Mouse (Mus musculus) heart, embryonic 11.5 days (tissue): ENCODE measurements around the gene Cd300ld3. TPM values are rescaled to one million over a fixed set of nuclear protein-coding genes. Genes with fewer than 3 reads are reported as not detected.

Experiments used
- ATAC-seq: fragments of 200-750 bp; cut with Nextera tagmentation; replicated peaks from 2 replicates; pipeline ENCODE4 v1.8.0; 2017; ENCODE audit warnings: moderate library complexity; ENCODE audit not compliant: insufficient number of reproducible peaks, low FRiP score, low TSS enrichment
- H3K27ac ChIP-seq: fragments of 300-500 bp; sonication (generic); 2 replicates; pipeline ENCODE4 v1.5.1; 2014; ENCODE audit warnings: mild to moderate bottlenecking, low read depth, low read length
- H3K27me3 ChIP-seq: fragments of 300-500 bp; sonication (generic); 2 replicates; pipeline ENCODE4 v1.6.1; 2014; ENCODE audit warnings: mild to moderate bottlenecking, low read length, mixed read lengths; ENCODE audit not compliant: control insufficient read depth, insufficient read depth
- H3K36me3 ChIP-seq: fragments of 300-500 bp; sonication (generic); 2 replicates; pipeline ENCODE4 v1.6.1; 2014; ENCODE audit warnings: mild to moderate bottlenecking, low read length, moderate library complexity, mixed read lengths; ENCODE audit not compliant: control insufficient read depth, insufficient read depth
- H3K4me1 ChIP-seq: fragments of 300-500 bp; sonication (generic); 2 replicates; pipeline ENCODE4 v1.6.1; 2014; ENCODE audit warnings: low read length; ENCODE audit not compliant: control insufficient read depth, insufficient read depth
- H3K4me2 ChIP-seq: fragments of 300-500 bp; sonication (generic); 2 replicates; pipeline ENCODE4 v1.6.1; 2014; ENCODE audit warnings: mild to moderate bottlenecking, moderate library complexity
- H3K4me3 ChIP-seq: fragments of 300-500 bp; sonication (generic); 2 replicates; pipeline ENCODE4 v1.5.1; 2014; ENCODE audit warnings: low read depth, low read length
- H3K9ac ChIP-seq: fragments of 300-500 bp; sonication (generic); 2 replicates; pipeline ENCODE4 v1.6.1; 2014; ENCODE audit warnings: mild to moderate bottlenecking, low read depth, low read length, moderate library complexity
- H3K9me3 ChIP-seq: fragments of 300-500 bp; sonication (generic); replicated peaks from 2 replicates; pipeline ENCODE4 v1.6.1; 2016; ENCODE audit warnings: low read length; ENCODE audit not compliant: control insufficient read depth
- WGBS: fragments of 180-500 bp; shearing (Covaris S2); extraction: QIAGEN DNeasy Blood & Tissue Kit; methylation state at CpG from one replicate; pipeline ENCODE4 v1.1.7; 2014; ENCODE audit not compliant: insufficient replicate concordance; 5-methylcytosine and 5-hydroxymethylcytosine counted together
- polyA plus RNA-seq: library from polyadenylated mRNA; unstranded; fragments of >200 nt; fragmentation: Nextera tagmentation; extraction: Ambion mirVana; gene quantifications from 2 replicates; pipeline ENCODE4 v1.2.1, GENCODE M21; 2014

The Cd300ld3 gene
- polyA plus RNA-seq, 1 experiment from 2014 or later = not detected

DNA sequence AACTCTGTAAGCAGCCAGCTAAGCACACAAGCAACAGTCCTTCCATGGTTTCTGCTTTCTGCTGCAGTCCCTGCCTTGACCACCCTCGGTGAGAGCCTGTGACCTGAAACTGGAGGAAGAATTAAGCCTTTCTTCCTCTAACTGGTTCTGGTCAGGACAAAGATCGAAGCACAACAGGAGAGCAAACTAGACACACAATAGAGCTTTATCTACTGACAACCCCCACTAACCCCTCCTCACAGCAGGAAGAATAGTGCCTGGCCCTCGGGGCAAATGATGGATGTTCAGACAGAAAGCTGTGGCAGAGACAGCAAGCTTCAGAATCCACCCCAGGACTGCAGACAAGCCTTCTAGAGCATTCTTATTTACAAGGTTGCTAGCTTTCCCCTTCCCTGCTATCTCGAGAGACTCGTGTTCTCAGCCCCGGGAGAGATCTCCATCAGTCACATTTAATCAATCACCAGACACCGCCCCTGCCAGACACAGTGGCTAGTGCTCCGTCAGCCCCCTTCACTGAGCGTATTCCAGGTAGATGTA lies 22.9 kb upstream of the Cd300ld3 start:
- 14% methylated on average over 9 of the region's 9 CpGs for WGBS
- H3K9me3 ChIP-seq = no peaks in the 10 kb centered on the region
- H3K4me3 ChIP-seq = no peak overlapping the region
- peak overlapping the region; percentile 17; the same call in 1 of the 2 replicates for H3K4me2 ChIP-seq
- no peak for ATAC-seq
- peaks cover 4% of the 10 kb centered on the region; the same call in 1 of the 2 replicates for H3K4me1 ChIP-seq
- no peak overlapping the region for H3K27ac ChIP-seq
- H3K27me3 ChIP-seq = no peaks in the 10 kb centered on the region
- H3K9ac ChIP-seq = 0 out of 2 replicates have a peak overlapping the region, but pooled peaks have one; percentile 2
- H3K36me3 ChIP-seq = no peaks in the 10 kb centered on the region

DNA sequence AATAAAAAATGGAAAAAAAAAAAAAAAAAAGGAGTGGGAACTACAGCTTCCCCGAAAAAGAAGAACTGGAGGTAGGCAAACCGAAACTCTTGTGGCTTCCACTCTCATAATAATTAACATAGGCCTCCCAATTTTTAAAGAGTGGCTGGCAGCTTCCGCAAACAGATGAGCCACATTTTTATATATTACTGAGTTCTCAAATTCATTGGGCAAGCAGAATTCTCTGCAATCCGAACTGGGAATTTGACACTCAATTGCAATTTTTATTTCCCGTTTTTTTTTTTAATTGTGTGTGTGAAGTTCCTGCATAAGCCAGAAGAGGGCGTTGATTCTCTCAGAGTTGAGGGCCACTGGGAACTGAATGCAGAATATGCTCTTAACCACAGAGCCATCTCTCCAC lies 18.6 kb upstream of the Cd300ld3 start:
- 56% methylated on average over 6 of the region's 6 CpGs for WGBS
- no peak overlapping the region for H3K27ac ChIP-seq

DNA sequence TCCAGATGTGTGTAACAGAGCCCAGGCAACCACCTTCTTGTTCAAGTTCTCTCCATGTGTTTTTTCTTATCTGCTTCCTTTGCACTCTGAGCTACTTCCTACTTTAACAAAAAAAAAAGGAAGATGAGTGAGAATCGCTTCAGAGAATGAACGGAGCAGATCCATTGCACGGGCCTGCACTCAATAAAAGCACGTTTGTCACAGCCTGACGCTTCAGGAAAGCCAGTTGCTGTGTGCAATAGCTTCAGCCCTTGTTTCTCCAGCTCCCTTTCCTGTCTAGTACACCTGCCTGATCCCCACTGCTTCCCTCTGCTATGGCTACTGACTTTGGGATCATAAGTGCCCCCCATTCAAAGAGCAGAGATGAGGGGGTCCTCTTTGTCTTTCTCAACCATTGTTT lies 13.9 kb upstream of the Cd300ld3 start, which contains the start of gene Cd300e:
Cd300e (minus strand) TSS at position 101 of the 400 bp plus-strand sequence.
- no peak within 1 kb of the TSS for H3K4me3 ChIP-seq

More for the DNA sequence above, 18.6 kb upstream of the Cd300ld3 start:
- H3K9ac ChIP-seq = no peak overlapping the region
- H3K4me3 ChIP-seq = no peak overlapping the region
- H3K4me1 ChIP-seq = peaks cover 4% of the 10 kb centered on the region; the same call in 1 of the 2 replicates
- no peaks in the 10 kb centered on the region for H3K27me3 ChIP-seq
- no peaks in the 10 kb centered on the region for H3K36me3 ChIP-seq
- no peak for ATAC-seq
- no peaks in the 10 kb centered on the region for H3K9me3 ChIP-seq
- H3K4me2 ChIP-seq = no peak overlapping the region

DNA sequence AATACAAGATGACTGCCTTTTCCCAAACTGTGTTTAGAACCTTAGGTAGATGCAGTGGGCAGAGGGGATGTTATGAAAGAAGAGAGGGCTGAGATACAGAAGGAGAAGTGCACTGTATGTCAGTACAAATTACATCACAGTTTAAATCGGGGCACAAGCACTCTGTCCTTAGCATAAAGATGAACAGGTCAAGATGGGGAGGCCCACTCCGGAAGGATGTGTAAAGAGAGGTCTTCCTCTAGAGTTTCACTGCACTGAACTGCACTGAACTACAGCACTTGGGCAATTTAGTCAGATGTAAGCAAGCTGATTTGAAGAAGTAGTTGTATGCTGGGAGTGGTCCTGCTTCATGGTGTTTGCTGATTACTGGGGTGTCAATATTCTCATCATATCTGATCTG lies 11.6 kb upstream of the Cd300ld3 start:
- 77% methylated on average over 2 of the region's 2 CpGs for WGBS

More for the DNA sequence above, 13.9 kb upstream of the Cd300ld3 start, which contains the start of gene Cd300e:
- no peaks in the 10 kb centered on the region for H3K4me1 ChIP-seq
- H3K27me3 ChIP-seq = no peaks in the 10 kb centered on the region
- no peak within 1 kb of the TSS for H3K4me2 ChIP-seq
- ATAC-seq = no peak
- H3K36me3 ChIP-seq = no peaks in the 10 kb centered on the region
- H3K9ac ChIP-seq = no peak within 1 kb of the TSS
- no peaks in the 10 kb centered on the region for H3K9me3 ChIP-seq
- no peak within 1 kb of the TSS for H3K27ac ChIP-seq
- 40% methylated on average over 5 of the region's 5 CpGs for WGBS

DNA sequence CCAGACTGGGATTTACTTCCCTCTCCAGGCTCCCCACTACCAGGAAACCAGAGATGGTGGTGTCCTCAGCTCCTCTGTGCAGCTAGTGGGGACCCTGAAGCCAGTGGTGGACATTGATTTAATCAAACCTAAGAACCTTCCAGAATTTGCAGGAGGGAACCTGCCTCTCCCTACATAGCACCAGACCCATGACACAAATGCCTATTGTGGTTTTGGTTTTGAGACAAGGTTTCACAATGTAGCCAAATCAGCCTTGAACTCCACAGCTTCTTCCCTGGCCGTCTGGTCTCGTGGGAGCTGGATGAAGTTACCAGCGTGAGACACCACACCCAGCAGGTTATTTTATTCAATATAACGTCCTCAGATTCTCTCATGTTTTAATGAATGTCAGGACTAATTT lies 10.5 kb upstream of the Cd300ld3 start:
- no peaks in the 10 kb centered on the region for H3K4me1 ChIP-seq
- no peak overlapping the region for H3K4me2 ChIP-seq
- no peak for ATAC-seq
- H3K9me3 ChIP-seq = no peaks in the 10 kb centered on the region
- WGBS = 76% methylated on average over 4 of the region's 4 CpGs
- H3K4me3 ChIP-seq = no peak overlapping the region
- H3K36me3 ChIP-seq = no peaks in the 10 kb centered on the region
- no peak overlapping the region for H3K27ac ChIP-seq
- H3K9ac ChIP-seq = no peak overlapping the region
- H3K27me3 ChIP-seq = no peaks in the 10 kb centered on the region

More for the DNA sequence above, 11.6 kb upstream of the Cd300ld3 start:
- no peak overlapping the region for H3K4me3 ChIP-seq
- no peaks in the 10 kb centered on the region for H3K9me3 ChIP-seq
- H3K27me3 ChIP-seq = no peaks in the 10 kb centered on the region
- H3K9ac ChIP-seq = no peak overlapping the region
- H3K27ac ChIP-seq = no peak overlapping the region
- no peak overlapping the region for H3K4me2 ChIP-seq
- H3K36me3 ChIP-seq = no peaks in the 10 kb centered on the region
- H3K4me1 ChIP-seq = no peaks in the 10 kb centered on the region
- no peak for ATAC-seq

DNA sequence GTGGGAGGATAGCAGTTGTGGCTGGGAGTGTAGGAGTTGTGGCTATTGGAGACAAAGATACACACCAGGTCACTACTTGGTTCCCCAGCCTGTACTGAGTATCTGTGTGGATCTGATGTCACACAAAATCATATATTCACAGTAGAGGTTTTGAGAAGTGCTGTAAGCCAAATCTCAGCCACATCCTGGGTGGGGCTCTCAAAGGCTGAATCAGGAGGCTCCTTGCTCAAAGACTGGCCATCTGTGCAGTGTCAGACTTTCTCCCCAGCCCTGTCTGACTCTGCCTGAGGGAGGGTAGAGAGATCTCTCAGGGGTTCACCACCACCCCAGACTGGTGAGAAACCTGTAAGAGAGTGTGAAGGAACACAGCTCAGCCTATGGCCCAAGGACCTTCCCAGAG lies 6.3 kb upstream of the Cd300ld3 start:
- no peaks in the 10 kb centered on the region for H3K9me3 ChIP-seq
- H3K4me3 ChIP-seq = no peak overlapping the region
- ATAC-seq = no peak
- no peak overlapping the region for H3K9ac ChIP-seq
- no peak overlapping the region for H3K4me2 ChIP-seq
- no peaks in the 10 kb centered on the region for H3K4me1 ChIP-seq
- H3K36me3 ChIP-seq = no peaks in the 10 kb centered on the region
- H3K27me3 ChIP-seq = no peaks in the 10 kb centered on the region
- H3K27ac ChIP-seq = no peak overlapping the region

DNA sequence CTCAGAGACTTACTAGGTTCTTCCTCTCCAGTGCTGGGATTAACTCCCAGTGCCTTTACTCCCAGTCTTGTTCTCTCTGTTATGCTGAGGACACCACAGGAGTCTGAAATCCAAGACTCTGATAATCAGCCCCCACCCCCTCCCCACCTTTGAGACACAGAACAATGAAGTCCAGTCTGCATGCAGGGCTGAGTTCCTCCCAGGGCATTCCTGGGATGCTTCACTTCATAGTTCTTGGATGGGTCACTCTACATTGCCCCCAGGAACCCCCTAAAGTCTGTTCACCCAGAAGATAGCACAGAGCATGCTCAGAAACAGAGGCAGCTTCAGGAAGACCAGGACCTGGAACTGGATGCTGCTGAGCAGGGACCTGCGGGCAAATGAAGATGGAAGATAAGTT lies 4.8 kb upstream of the Cd300ld3 start:
- no peaks in the 10 kb centered on the region for H3K4me1 ChIP-seq
- no peaks in the 10 kb centered on the region for H3K27me3 ChIP-seq
- H3K9me3 ChIP-seq = no peaks in the 10 kb centered on the region
- no peaks in the 10 kb centered on the region for H3K36me3 ChIP-seq
- 67% methylated on average over 1 of the region's 1 CpGs for WGBS
- no peak overlapping the region for H3K9ac ChIP-seq
- H3K4me3 ChIP-seq = no peak overlapping the region
- no peak overlapping the region for H3K27ac ChIP-seq
- no peak overlapping the region for H3K4me2 ChIP-seq
- no peak for ATAC-seq

DNA sequence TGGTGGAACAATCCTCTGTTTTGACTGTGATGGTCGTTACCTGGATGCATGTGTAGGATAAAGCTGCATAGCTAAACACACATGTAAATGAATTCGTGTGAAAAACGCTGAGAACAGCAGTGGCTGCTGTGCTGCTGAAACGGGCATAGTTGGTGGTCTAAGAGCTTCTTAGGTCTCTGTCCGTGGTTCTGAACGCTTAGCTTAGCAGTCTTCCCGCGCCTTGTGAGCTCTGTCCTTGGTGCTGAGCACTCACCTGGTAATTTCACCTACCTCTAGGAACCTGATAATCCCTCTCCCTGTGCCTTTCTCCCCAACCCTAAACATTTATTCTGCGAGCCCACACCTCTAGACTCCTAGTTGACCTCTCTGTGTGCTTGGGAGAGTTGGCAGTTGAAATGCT lies 4.0 kb upstream of the Cd300ld3 start:
- H3K36me3 ChIP-seq = no peaks in the 10 kb centered on the region
- no peak overlapping the region for H3K27ac ChIP-seq
- H3K4me2 ChIP-seq = no peak overlapping the region
- H3K4me1 ChIP-seq = no peaks in the 10 kb centered on the region
- ATAC-seq = no peak
- H3K9me3 ChIP-seq = no peaks in the 10 kb centered on the region
- no peak overlapping the region for H3K4me3 ChIP-seq
- 4% methylated on average over 9 of the region's 9 CpGs for WGBS
- no peak overlapping the region for H3K9ac ChIP-seq
- H3K27me3 ChIP-seq = no peaks in the 10 kb centered on the region

DNA sequence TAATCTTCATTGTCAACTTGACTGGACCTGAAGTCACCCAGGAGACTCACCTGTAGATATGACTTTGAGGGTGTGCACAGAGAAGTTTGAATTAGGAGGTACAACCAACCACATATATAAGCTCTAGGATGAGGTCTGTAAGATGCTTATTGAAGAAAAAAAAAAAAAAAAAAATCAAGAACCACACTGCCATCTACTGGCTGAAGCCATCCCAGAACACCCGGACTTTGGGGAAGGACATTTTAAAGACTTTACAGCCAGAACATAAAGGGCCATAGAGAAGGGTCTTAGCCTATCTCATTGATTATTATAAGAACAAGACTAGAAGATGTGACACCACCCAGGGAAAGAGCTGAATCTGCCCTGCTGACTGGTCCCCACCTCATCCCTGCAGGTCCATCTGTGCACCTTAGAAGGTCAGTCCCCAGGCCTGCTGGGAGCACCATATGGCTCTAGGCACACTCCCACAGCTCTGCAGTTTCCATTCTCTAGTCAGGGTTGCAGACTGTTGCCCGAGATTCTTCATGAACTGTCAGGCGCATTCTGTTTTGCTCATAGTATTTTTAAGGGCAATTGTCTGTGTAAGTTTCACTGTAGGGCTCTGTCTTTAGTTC lies 1.2 kb upstream of the Cd300ld3 start:
- ATAC-seq = no peak
- 35% methylated on average over 3 of the region's 3 CpGs for WGBS

More for the DNA sequence above, 1.2 kb upstream of the Cd300ld3 start:
- Histone ChIP-seq H3K4me1 (no peaks in the 10 kb centered on the region), H3K9me3 (no peaks in the 10 kb centered on the region), H3K27ac (no peak overlapping the region), H3K4me2 (no peak overlapping the region), H3K9ac (no peak overlapping the region), H3K4me3 (no peak overlapping the region), H3K27me3 (no peaks in the 10 kb centered on the region), H3K36me3 (no peaks in the 10 kb centered on the region)
